Mouse (Mus musculus): ENCODE results near the gene Wdr20. TPM values are rescaled to one million over a fixed set of nuclear protein-coding genes. Genes with fewer than 3 reads are reported as not detected.
A peak's percentile ranks its signal among the peaks of the same experiment; 100 is the strongest.
"Not testable (repeated sequence)": the region's sequence is repeated elsewhere in the genome, so short reads cannot be mapped to it uniquely, and the experiment has no call there.

The Wdr20 gene
- polyA plus RNA-seq, 1 experiment from 2014 or later, result 30.9 TPM

DNA sequence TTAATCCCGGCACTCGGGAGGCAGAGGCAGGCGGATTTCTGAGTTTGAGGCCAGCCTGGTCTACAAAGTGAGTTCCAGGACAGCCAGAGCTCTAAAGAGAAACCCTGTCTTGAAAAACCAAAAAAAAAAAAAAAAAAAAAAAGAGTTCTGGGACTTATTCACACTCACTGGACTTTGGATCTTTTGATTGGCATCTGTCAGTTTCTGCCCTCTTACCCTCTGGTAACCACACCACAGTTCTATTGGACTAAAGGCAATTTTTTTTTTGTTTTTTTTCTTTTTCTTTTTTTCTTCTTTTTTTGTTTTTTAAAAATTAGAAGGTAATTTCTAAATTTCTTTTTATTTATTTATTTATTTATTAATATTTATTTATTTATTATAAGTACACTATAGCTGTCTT, 4.5 kb upstream of the Wdr20 start:
- ATAC-seq; H3K27me3 ChIP-seq (replicated peaks; ENCODE audit: control insufficient read depth, insufficient read depth, low read length); H3K4me2 ChIP-seq (ENCODE audit: low read length); H3K27ac ChIP-seq (ENCODE audit: low read length); H3K9me3 ChIP-seq (ENCODE audit: control insufficient read depth, low read length); H3K4me1 ChIP-seq (replicated peaks; ENCODE audit: control insufficient read depth, insufficient read depth, low read length); H3K36me3 ChIP-seq (ENCODE audit: control insufficient read depth, insufficient read depth); H3K9ac ChIP-seq (replicated peaks; ENCODE audit: low read depth, low read length); H3K4me3 ChIP-seq (replicated peaks; ENCODE audit: low read length): not testable (repeated sequence)
- WGBS, result 100% methylated on average over 3 of the region's 3 CpGs

DNA sequence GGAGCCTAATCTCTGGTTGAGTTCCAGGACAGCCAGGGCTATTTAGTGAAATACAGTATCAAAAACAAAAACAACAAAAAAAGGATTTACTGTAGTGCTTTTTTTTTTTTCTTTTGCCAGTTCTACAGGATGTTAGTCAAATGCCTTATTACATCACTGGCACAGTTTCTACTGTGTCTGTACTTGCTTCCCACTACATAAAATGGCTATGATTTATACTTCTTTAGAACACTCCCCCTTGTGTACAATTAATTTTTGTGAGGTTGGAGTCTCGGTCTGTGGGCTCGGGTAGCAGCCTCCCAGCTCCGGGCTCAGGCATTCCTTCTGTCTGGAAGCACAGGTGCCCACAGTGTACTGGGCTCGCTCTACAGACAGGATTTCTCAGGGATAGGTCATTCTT, 1.1 kb upstream of the Wdr20 start:
- 11% methylated on average over 4 of the region's 4 CpGs for WGBS
- H3K4me1 ChIP-seq (replicated peaks; ENCODE audit: control insufficient read depth, insufficient read depth, low read length), result peaks cover 20% of the 10 kb centered on the region
- peak overlapping the region; percentile 99 for H3K4me3 ChIP-seq (replicated peaks; ENCODE audit: low read length)

GRCm38 (mm10) chr12:110738158-110738921, 596 bp downstream of the Wdr20 start:
- Histone ChIP-seq H3K27ac (ENCODE audit: low read length) (peak overlapping the region; percentile 91), H3K36me3 (ENCODE audit: control insufficient read depth, insufficient read depth) (no peaks in the 10 kb centered on the region), H3K9ac (replicated peaks; ENCODE audit: low read depth, low read length) (peak overlapping the region; percentile 93), H3K9me3 (ENCODE audit: control insufficient read depth, low read length) (no peaks in the 10 kb centered on the region), H3K4me2 (ENCODE audit: low read length) (peak overlapping the region; percentile 78), H3K4me3 (replicated peaks; ENCODE audit: low read length) (peak overlapping the region; percentile 99), H3K4me1 (replicated peaks; ENCODE audit: control insufficient read depth, insufficient read depth, low read length) (peaks cover 20% of the 10 kb centered on the region), H3K27me3 (replicated peaks; ENCODE audit: control insufficient read depth, insufficient read depth, low read length) (peaks cover 5% of the 10 kb centered on the region; the same call in 1 of the 2 replicates)
- under 1% methylated on average over 65 of the region's 72 CpGs for WGBS
- ATAC-seq, result peak; percentile 69

More for the DNA sequence above, 1.1 kb upstream of the Wdr20 start:
- Histone ChIP-seq H3K4me2 (ENCODE audit: low read length) (peak overlapping the region; percentile 70), H3K27ac (ENCODE audit: low read length) (no peak overlapping the region), H3K27me3 (replicated peaks; ENCODE audit: control insufficient read depth, insufficient read depth, low read length) (peaks cover 5% of the 10 kb centered on the region; the same call in 1 of the 2 replicates), H3K9ac (replicated peaks; ENCODE audit: low read depth, low read length) (no peak overlapping the region), H3K9me3 (ENCODE audit: control insufficient read depth, low read length) (no peaks in the 10 kb centered on the region), H3K36me3 (ENCODE audit: control insufficient read depth, insufficient read depth) (no peaks in the 10 kb centered on the region)
- ATAC-seq, result no peak

DNA sequence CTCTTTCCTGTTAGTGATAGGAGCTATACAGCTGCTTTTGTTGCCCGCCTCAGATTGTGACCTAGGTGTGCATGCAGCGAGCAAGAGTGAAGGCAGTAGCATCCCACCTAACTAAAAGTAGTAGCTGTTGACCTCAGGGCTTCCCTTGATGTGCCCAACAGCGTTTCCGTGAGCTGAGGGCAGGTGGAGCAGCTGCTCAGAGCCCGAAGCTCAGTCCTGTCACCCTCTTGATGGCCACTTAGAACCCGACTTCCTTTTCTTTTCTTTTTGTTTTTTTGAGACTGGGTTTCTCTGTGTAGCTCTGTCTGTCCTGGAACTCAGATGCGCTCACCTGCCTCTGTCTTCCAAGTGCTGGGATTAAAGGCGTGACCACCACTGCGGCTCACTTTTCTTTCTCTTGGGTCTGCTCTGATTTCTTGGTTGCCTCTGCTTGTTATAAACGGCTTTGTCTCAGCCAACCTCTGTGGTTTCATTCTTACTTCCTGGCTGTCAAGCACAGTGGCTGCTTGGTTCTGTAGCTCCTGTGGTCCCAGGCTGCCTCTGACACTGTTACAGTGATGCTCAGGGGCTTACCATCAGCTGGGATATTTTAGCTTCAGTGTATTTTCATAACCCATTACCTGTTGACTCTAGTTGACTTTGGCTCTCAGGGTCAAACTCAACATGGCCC, 13.2 kb downstream of the Wdr20 start:
- Histone ChIP-seq H3K4me1 (replicated peaks; ENCODE audit: control insufficient read depth, insufficient read depth, low read length) (no peaks in the 10 kb centered on the region), H3K27me3 (replicated peaks; ENCODE audit: control insufficient read depth, insufficient read depth, low read length) (no peaks in the 10 kb centered on the region), H3K36me3 (ENCODE audit: control insufficient read depth, insufficient read depth) (0 out of 2 replicates have a peak, but pooled peaks cover 3% of the 10 kb centered on the region), H3K9ac (replicated peaks; ENCODE audit: low read depth, low read length) (no peak overlapping the region), H3K4me2 (ENCODE audit: low read length) (no peak overlapping the region), H3K4me3 (replicated peaks; ENCODE audit: low read length) (no peak overlapping the region), H3K9me3 (ENCODE audit: control insufficient read depth, low read length) (no peaks in the 10 kb centered on the region), H3K27ac (ENCODE audit: low read length) (no peak overlapping the region)
- no peak for ATAC-seq
- 87% methylated on average over 10 of the region's 10 CpGs for WGBS

DNA sequence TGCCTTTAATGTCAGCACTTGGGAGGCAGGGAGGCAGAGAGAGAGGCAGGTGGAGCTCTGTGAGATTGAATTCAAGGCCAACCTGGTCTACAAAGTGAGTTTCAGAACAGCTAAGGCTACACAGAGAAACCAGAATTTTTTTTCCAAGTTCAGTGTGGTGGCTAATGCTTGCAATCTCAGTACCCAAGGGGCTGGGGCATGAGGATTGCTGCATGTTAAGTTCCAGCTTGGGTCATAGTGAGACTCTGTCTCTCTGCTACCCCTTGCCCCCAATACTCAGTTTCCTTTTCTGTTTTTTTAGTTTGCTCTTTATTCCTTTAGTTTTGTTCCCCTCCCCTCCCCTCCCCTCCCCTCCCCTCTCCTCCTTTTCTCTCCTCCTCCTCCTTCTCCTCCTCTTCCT, 15.0 kb downstream of the Wdr20 start:
- no peak overlapping the region for H3K4me3 ChIP-seq (replicated peaks; ENCODE audit: low read length)
- H3K36me3 ChIP-seq (ENCODE audit: control insufficient read depth, insufficient read depth), result 0 out of 2 replicates have a peak, but pooled peaks cover 3% of the 10 kb centered on the region
- H3K27ac ChIP-seq (ENCODE audit: low read length), result no peak overlapping the region
- ATAC-seq, result no peak
- no peaks in the 10 kb centered on the region for H3K27me3 ChIP-seq (replicated peaks; ENCODE audit: control insufficient read depth, insufficient read depth, low read length)
- no peaks in the 10 kb centered on the region for H3K9me3 ChIP-seq (ENCODE audit: control insufficient read depth, low read length)
- no peak overlapping the region for H3K4me2 ChIP-seq (ENCODE audit: low read length)
- H3K9ac ChIP-seq (replicated peaks; ENCODE audit: low read depth, low read length), result no peak overlapping the region
- no peaks in the 10 kb centered on the region for H3K4me1 ChIP-seq (replicated peaks; ENCODE audit: control insufficient read depth, insufficient read depth, low read length)

- no peak overlapping the region for H3K27ac ChIP-seq (ENCODE audit: low read length)
- ATAC-seq, result no peak
- WGBS, result over 99% methylated on average over 4 of the region's 4 CpGs
Observed at GRCm38 (mm10) chr12:110753976-110754375, 16.2 kb downstream of the Wdr20 start.

GRCm38 (mm10) chr12:110757161-110757560, 19.4 kb downstream of the Wdr20 start:
- no peak overlapping the region for H3K9ac ChIP-seq (replicated peaks; ENCODE audit: low read depth, low read length)
- peaks cover 8% of the 10 kb centered on the region for H3K4me1 ChIP-seq (replicated peaks; ENCODE audit: control insufficient read depth, insufficient read depth, low read length)
- H3K4me3 ChIP-seq (replicated peaks; ENCODE audit: low read length), result no peak overlapping the region
- no peak overlapping the region for H3K4me2 ChIP-seq (ENCODE audit: low read length)
- WGBS, result 95% methylated on average over 3 of the region's 3 CpGs
- H3K36me3 ChIP-seq (ENCODE audit: control insufficient read depth, insufficient read depth), result 0 out of 2 replicates have a peak, but pooled peaks cover 3% of the 10 kb centered on the region
- ATAC-seq, result no peak
- H3K27ac ChIP-seq (ENCODE audit: low read length), result no peak overlapping the region
- H3K9me3 ChIP-seq (ENCODE audit: control insufficient read depth, low read length), result no peaks in the 10 kb centered on the region
- no peaks in the 10 kb centered on the region for H3K27me3 ChIP-seq (replicated peaks; ENCODE audit: control insufficient read depth, insufficient read depth, low read length)

More at GRCm38 (mm10) chr12:110753976-110754375, 16.2 kb downstream of the Wdr20 start:
- Histone ChIP-seq H3K9ac (replicated peaks; ENCODE audit: low read depth, low read length) (no peak overlapping the region), H3K4me2 (ENCODE audit: low read length) (no peak overlapping the region), H3K9me3 (ENCODE audit: control insufficient read depth, low read length) (no peaks in the 10 kb centered on the region), H3K4me3 (replicated peaks; ENCODE audit: low read length) (no peak overlapping the region), H3K27me3 (replicated peaks; ENCODE audit: control insufficient read depth, insufficient read depth, low read length) (no peaks in the 10 kb centered on the region), H3K36me3 (ENCODE audit: control insufficient read depth, insufficient read depth) (0 out of 2 replicates have a peak, but pooled peaks cover 3% of the 10 kb centered on the region), H3K4me1 (replicated peaks; ENCODE audit: control insufficient read depth, insufficient read depth, low read length) (no peaks in the 10 kb centered on the region)

GRCm38 (mm10) chr12:110758932-110759331, 21.2 kb downstream of the Wdr20 start:
- no peak overlapping the region for H3K4me3 ChIP-seq (replicated peaks; ENCODE audit: low read length)
- no peaks in the 10 kb centered on the region for H3K9me3 ChIP-seq (ENCODE audit: control insufficient read depth, low read length)
- no peak overlapping the region for H3K4me2 ChIP-seq (ENCODE audit: low read length)
- H3K27ac ChIP-seq (ENCODE audit: low read length), result no peak overlapping the region
- H3K27me3 ChIP-seq (replicated peaks; ENCODE audit: control insufficient read depth, insufficient read depth, low read length), result no peaks in the 10 kb centered on the region
- 95% methylated on average over 7 of the region's 8 CpGs for WGBS
- no peak overlapping the region for H3K9ac ChIP-seq (replicated peaks; ENCODE audit: low read depth, low read length)
- H3K36me3 ChIP-seq (ENCODE audit: control insufficient read depth, insufficient read depth), result 0 out of 2 replicates have a peak, but pooled peaks cover 3% of the 10 kb centered on the region
- no peak for ATAC-seq
- H3K4me1 ChIP-seq (replicated peaks; ENCODE audit: control insufficient read depth, insufficient read depth, low read length), result peaks cover 16% of the 10 kb centered on the region

DNA sequence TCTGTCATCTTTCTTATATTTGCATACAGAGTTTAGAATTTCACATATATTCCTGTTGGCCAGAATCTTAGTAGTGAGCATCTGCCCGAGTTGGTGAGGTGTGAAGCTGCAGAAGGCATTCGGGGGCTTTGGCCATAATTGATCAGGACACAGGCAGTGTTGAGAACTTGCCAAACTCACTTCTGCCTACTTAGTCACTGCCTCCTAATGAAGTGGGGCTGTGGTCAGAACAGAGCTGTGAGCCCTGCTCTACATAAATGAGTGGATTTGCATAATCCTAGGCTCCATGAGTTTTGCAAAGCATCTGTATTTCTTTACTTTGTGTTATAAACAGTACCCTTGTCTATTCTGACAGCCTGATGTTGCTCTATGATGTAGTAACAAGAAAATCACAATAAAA, 24.6 kb downstream of the Wdr20 start:
- H3K4me1 ChIP-seq (replicated peaks; ENCODE audit: control insufficient read depth, insufficient read depth, low read length), result peaks cover 21% of the 10 kb centered on the region

More for the DNA sequence above, 24.6 kb downstream of the Wdr20 start:
- WGBS, result 27% methylated on average over 2 of the region's 2 CpGs
- Histone ChIP-seq H3K9ac (replicated peaks; ENCODE audit: low read depth, low read length) (no peak overlapping the region), H3K9me3 (ENCODE audit: control insufficient read depth, low read length) (no peaks in the 10 kb centered on the region), H3K36me3 (ENCODE audit: control insufficient read depth, insufficient read depth) (no peaks in the 10 kb centered on the region), H3K4me3 (replicated peaks; ENCODE audit: low read length) (no peak overlapping the region), H3K27ac (ENCODE audit: low read length) (no peak overlapping the region), H3K27me3 (replicated peaks; ENCODE audit: control insufficient read depth, insufficient read depth, low read length) (no peaks in the 10 kb centered on the region), H3K4me2 (ENCODE audit: low read length) (no peak overlapping the region)
- ATAC-seq, result peak; percentile 61; the same call in 1 of the 2 replicates

Measured in forebrain, embryonic 16.5 days (tissue).